Mouse (Mus musculus) CD4-positive, CD25-positive, alpha-beta regulatory T cell, adult 9 weeks (primary cell): ENCODE data around the gene Ccdc122. TPM values are rescaled to one million over a fixed set of nuclear protein-coding genes. Genes with fewer than 3 reads are reported as not detected.

Source experiments
- polyA plus RNA-seq: library from polyadenylated mRNA; unstranded; fragments of 100-300 nt; shearing (Covaris generic); gene quantifications from one replicate; pipeline ENCODE4 v1.2.1, GENCODE M21; 2017

Ccdc122 gene
- 2.2 TPM for polyA plus RNA-seq

GRCm38 (mm10) chr14:77036226-77037046 is at the start of gene Ccdc122, which contains the start of gene Lacc1:
Ccdc122 (plus strand) TSS chr14:77036772.
Lacc1 (minus strand) TSS chr14:77036904.

GRCm38 (mm10) chr14:77156222-77156910 is 119.8 kb downstream of the Ccdc122 start, which contains the start of gene Enox1:
Enox1 (plus strand) TSS chr14:77156763.

Other genes with a start within 250 kb of the Ccdc122 start
- 0.17 TPM for gene Lacc1, start 132 bp downstream of the Ccdc122 start, polyA plus RNA-seq
- 0.17 TPM for gene Enox1, start 120.0 kb downstream of the Ccdc122 start, polyA plus RNA-seq